Mouse (Mus musculus): Measurements from ENCODE around the gene Slc4a3. TPM values are rescaled to one million over a fixed set of nuclear protein-coding genes. Genes with fewer than 3 reads are reported as not detected.

Slc4a3 gene
- polyA plus RNA-seq, 1 experiment from 2014 or later = 32.6 TPM

- Histone ChIP-seq H3K27ac (ENCODE audit: poor library complexity, severe bottlenecking) (no peak overlapping the region), H3K9ac (no peak overlapping the region), H3K4me2 (no peak overlapping the region), H3K4me1 (replicated peaks) (peaks cover 40% of the 10 kb centered on the region), H3K9me3 (replicated peaks) (0 out of 2 replicates have a peak, but pooled peaks cover 8% of the 10 kb centered on the region), H3K36me3 (peaks cover 14% of the 10 kb centered on the region), H3K27me3 (replicated peaks) (no peaks in the 10 kb centered on the region), H3K4me3 (no peak overlapping the region)
- 40% methylated on average over 4 of the region's 4 CpGs for WGBS
- ATAC-seq (ENCODE audit: insufficient number of reproducible peaks, low FRiP score) = no peak
Observed at GRCm38 (mm10) chr1:75561221-75561897, 15.3 kb downstream of the Slc4a3 start.

DNA sequence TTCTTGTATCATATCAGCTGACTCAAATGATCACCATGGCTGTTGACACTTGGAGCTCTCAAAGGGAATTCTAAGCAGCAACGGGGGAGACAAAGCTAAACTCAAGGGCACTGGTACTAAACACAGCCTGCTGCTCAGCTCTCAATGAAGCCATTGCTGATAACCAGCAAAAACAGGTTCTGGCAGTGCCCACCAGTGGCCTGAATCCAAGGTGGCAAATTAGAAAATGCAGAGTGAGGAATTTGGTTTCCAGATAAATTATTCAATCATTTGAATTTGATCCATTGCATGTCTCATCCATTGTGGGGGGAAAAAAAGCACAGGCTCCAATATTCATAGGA, 15.8 kb downstream of the Slc4a3 start:
- Histone ChIP-seq H3K27ac (ENCODE audit: poor library complexity, severe bottlenecking) (no peak overlapping the region), H3K9ac (no peak overlapping the region), H3K36me3 (peaks cover 11% of the 10 kb centered on the region), H3K4me2 (no peak overlapping the region), H3K27me3 (replicated peaks) (no peaks in the 10 kb centered on the region), H3K4me1 (replicated peaks) (peaks cover 37% of the 10 kb centered on the region), H3K4me3 (no peak overlapping the region), H3K9me3 (replicated peaks) (0 out of 2 replicates have a peak, but pooled peaks cover 8% of the 10 kb centered on the region)
- WGBS = 20% methylated on average over 1 of the region's 1 CpGs
- no peak for ATAC-seq (ENCODE audit: insufficient number of reproducible peaks, low FRiP score)

- H3K9ac ChIP-seq = no peak overlapping the region
- no peaks in the 10 kb centered on the region for H3K36me3 ChIP-seq
- no peak for ATAC-seq (ENCODE audit: insufficient number of reproducible peaks, low FRiP score)
- WGBS = 74% methylated on average over 2 of the region's 2 CpGs
- H3K9me3 ChIP-seq (replicated peaks) = 0 out of 2 replicates have a peak, but pooled peaks cover 8% of the 10 kb centered on the region
- no peak overlapping the region for H3K27ac ChIP-seq (ENCODE audit: poor library complexity, severe bottlenecking)
- no peaks in the 10 kb centered on the region for H3K27me3 ChIP-seq (replicated peaks)
- no peak overlapping the region for H3K4me3 ChIP-seq
- H3K4me1 ChIP-seq (replicated peaks) = peaks cover 28% of the 10 kb centered on the region
- H3K4me2 ChIP-seq = no peak overlapping the region
Observed at GRCm38 (mm10) chr1:75564102-75564501, 18.0 kb downstream of the Slc4a3 start.

GRCm38 (mm10) chr1:75564916-75565315, 18.9 kb downstream of the Slc4a3 start:
- ATAC-seq (ENCODE audit: insufficient number of reproducible peaks, low FRiP score) = no peak
- Histone ChIP-seq H3K9ac (no peak overlapping the region), H3K27ac (ENCODE audit: poor library complexity, severe bottlenecking) (no peak overlapping the region), H3K36me3 (no peaks in the 10 kb centered on the region), H3K4me1 (replicated peaks) (peaks cover 23% of the 10 kb centered on the region), H3K4me2 (no peak overlapping the region), H3K4me3 (no peak overlapping the region), H3K9me3 (replicated peaks) (0 out of 2 replicates have a peak, but pooled peaks cover 8% of the 10 kb centered on the region), H3K27me3 (replicated peaks) (no peaks in the 10 kb centered on the region)
- WGBS = 57% methylated on average over 5 of the region's 5 CpGs

DNA sequence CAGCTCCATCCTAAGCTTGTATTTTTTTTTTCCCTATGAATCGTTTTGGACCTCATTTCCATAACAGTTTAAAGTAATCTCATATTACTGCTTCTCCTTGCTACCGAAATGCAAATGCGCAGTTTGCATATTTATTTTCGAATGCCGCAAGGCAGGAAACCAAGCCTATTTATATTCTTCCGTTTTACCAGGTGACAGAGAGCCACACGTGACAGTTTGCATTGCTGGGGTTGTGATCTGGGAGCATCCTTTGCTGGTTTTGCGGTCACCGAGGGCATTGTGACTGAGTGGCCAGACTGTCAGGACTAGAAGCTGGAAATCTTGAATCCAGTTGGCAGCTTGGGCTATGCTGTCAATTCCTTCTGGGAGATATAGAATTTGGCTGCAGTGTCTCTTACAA, 19.6 kb downstream of the Slc4a3 start:
- Histone ChIP-seq H3K36me3 (no peaks in the 10 kb centered on the region), H3K4me1 (replicated peaks) (peaks cover 28% of the 10 kb centered on the region), H3K4me3 (no peak overlapping the region), H3K4me2 (peak overlapping the region; percentile 5; the same call in 1 of the 2 replicates), H3K9ac (no peak overlapping the region), H3K27ac (ENCODE audit: poor library complexity, severe bottlenecking) (peak overlapping the region; percentile 28; the same call in 1 of the 2 replicates), H3K9me3 (replicated peaks) (0 out of 2 replicates have a peak, but pooled peaks cover 8% of the 10 kb centered on the region), H3K27me3 (replicated peaks) (no peaks in the 10 kb centered on the region)
- 50% methylated on average over 9 of the region's 9 CpGs for WGBS
- ATAC-seq (ENCODE audit: insufficient number of reproducible peaks, low FRiP score) = no peak

DNA sequence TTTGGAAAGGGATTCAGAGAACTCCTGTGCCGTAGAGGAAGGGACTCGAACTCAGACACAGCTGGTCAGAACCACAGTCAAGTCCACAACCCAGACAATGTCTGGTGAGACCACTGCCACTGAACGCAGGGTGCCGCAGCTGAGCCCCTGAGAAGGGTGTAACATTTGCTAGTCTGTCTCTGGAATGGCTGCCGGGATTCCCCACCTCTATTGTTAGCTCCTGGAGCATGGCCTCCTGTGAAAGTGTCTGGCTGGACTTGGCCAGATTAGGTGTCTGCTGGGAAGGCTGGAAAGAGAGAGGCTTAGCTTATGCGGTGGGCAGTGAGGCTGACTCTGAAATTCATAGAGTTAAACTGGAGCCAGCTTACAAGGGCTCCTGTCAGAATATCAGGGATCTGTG, 24.3 kb downstream of the Slc4a3 start:
- peak overlapping the region; percentile 73 for H3K27ac ChIP-seq (ENCODE audit: poor library complexity, severe bottlenecking)
- 44% methylated on average over 6 of the region's 6 CpGs for WGBS
- peaks cover 21% of the 10 kb centered on the region for H3K4me1 ChIP-seq (replicated peaks)
- H3K9ac ChIP-seq = no peak overlapping the region
- 0 out of 2 replicates have a peak, but pooled peaks cover 4% of the 10 kb centered on the region for H3K9me3 ChIP-seq (replicated peaks)
- H3K4me2 ChIP-seq = 0 out of 2 replicates have a peak overlapping the region, but pooled peaks have one; percentile 2
- no peaks in the 10 kb centered on the region for H3K27me3 ChIP-seq (replicated peaks)
- ATAC-seq (ENCODE audit: insufficient number of reproducible peaks, low FRiP score) = no peak
- H3K36me3 ChIP-seq = no peaks in the 10 kb centered on the region
- H3K4me3 ChIP-seq = no peak overlapping the region

GRCm38 (mm10) chr1:75572776-75573175, 26.7 kb downstream of the Slc4a3 start:
- Histone ChIP-seq H3K36me3 (no peaks in the 10 kb centered on the region), H3K4me2 (no peak overlapping the region), H3K4me1 (replicated peaks) (peaks cover 16% of the 10 kb centered on the region), H3K27me3 (replicated peaks) (no peaks in the 10 kb centered on the region), H3K9me3 (replicated peaks) (0 out of 2 replicates have a peak, but pooled peaks cover 4% of the 10 kb centered on the region), H3K9ac (no peak overlapping the region), H3K4me3 (no peak overlapping the region), H3K27ac (ENCODE audit: poor library complexity, severe bottlenecking) (no peak overlapping the region)
- 84% methylated on average over 6 of the region's 6 CpGs for WGBS
- no peak for ATAC-seq (ENCODE audit: insufficient number of reproducible peaks, low FRiP score)

DNA sequence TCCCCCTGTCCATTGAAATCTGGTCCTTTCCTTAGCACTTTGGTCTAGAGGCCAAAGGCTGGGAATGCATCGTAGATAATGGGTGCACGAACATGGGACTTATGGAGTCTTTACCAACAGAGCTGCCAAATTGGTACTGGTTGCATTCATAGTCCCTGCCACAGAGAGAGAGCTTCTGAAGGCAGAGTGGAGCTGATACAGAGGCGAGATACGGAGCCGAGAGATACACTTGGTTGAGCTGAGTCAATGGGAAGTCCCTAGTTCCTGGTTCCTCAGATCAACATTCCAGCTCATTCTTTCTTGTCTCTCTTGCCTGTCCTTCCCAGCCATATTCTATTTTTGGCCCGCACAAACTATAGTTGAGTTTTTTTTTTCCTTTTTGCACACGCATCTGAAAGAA, 27.6 kb downstream of the Slc4a3 start:
- Histone ChIP-seq H3K36me3 (no peaks in the 10 kb centered on the region), H3K4me1 (replicated peaks) (peaks cover 16% of the 10 kb centered on the region), H3K27me3 (replicated peaks) (no peaks in the 10 kb centered on the region), H3K4me2 (no peak overlapping the region), H3K4me3 (no peak overlapping the region), H3K27ac (ENCODE audit: poor library complexity, severe bottlenecking) (no peak overlapping the region), H3K9me3 (replicated peaks) (0 out of 2 replicates have a peak, but pooled peaks cover 4% of the 10 kb centered on the region), H3K9ac (no peak overlapping the region)
- WGBS = 50% methylated on average over 7 of the region's 7 CpGs
- no peak for ATAC-seq (ENCODE audit: insufficient number of reproducible peaks, low FRiP score)

- Histone ChIP-seq H3K9me3 (replicated peaks) (0 out of 2 replicates have a peak, but pooled peaks cover 4% of the 10 kb centered on the region), H3K27ac (ENCODE audit: poor library complexity, severe bottlenecking) (no peak overlapping the region), H3K4me3 (no peak overlapping the region), H3K9ac (no peak overlapping the region), H3K36me3 (no peaks in the 10 kb centered on the region), H3K27me3 (replicated peaks) (no peaks in the 10 kb centered on the region), H3K4me2 (no peak overlapping the region), H3K4me1 (replicated peaks) (peaks cover 16% of the 10 kb centered on the region)
- no peak for ATAC-seq (ENCODE audit: insufficient number of reproducible peaks, low FRiP score)
- whole genome bisulfite sequencing = 77% methylated on average over 17 of the region's 17 CpGs
Observed at GRCm38 (mm10) chr1:75574476-75575310, 28.6 kb downstream of the Slc4a3 start.

GRCm38 (mm10) chr1:75581936-75582624, 36.0 kb downstream of the Slc4a3 start:
- no peaks in the 10 kb centered on the region for H3K36me3 ChIP-seq
- WGBS = 64% methylated on average over 7 of the region's 7 CpGs
- H3K4me2 ChIP-seq = no peak overlapping the region
- H3K4me1 ChIP-seq (replicated peaks) = no peaks in the 10 kb centered on the region
- no peak for ATAC-seq (ENCODE audit: insufficient number of reproducible peaks, low FRiP score)
- no peaks in the 10 kb centered on the region for H3K9me3 ChIP-seq (replicated peaks)
- no peak overlapping the region for H3K27ac ChIP-seq (ENCODE audit: poor library complexity, severe bottlenecking)
- H3K4me3 ChIP-seq = no peak overlapping the region
- no peaks in the 10 kb centered on the region for H3K27me3 ChIP-seq (replicated peaks)
- no peak overlapping the region for H3K9ac ChIP-seq

- H3K4me1 ChIP-seq (replicated peaks) = peaks cover 3% of the 10 kb centered on the region
- no peak overlapping the region for H3K4me2 ChIP-seq
- H3K27ac ChIP-seq (ENCODE audit: poor library complexity, severe bottlenecking) = no peak overlapping the region
- H3K4me3 ChIP-seq = no peak overlapping the region
- no peaks in the 10 kb centered on the region for H3K9me3 ChIP-seq (replicated peaks)
- no peaks in the 10 kb centered on the region for H3K36me3 ChIP-seq
- ATAC-seq (ENCODE audit: insufficient number of reproducible peaks, low FRiP score) = no peak
- 80% methylated on average over 5 of the region's 5 CpGs for WGBS
- H3K27me3 ChIP-seq (replicated peaks) = no peaks in the 10 kb centered on the region
- H3K9ac ChIP-seq = no peak overlapping the region
Observed at GRCm38 (mm10) chr1:75582625-75582956, 36.5 kb downstream of the Slc4a3 start.
